Mouse (Mus musculus) intestine, embryonic 14.5 days (tissue): Measurements from ENCODE around the gene Ntrk1. TPM values are rescaled to one million over a fixed set of nuclear protein-coding genes. Genes with fewer than 3 reads are reported as not detected.

ENCODE experiments used
- ATAC-seq: fragments of 200-750 bp; cut with Nextera tagmentation; replicated peaks from 2 replicates; pipeline ENCODE4 v1.8.0; 2017; ENCODE audit warnings: low read depth, moderate number of reproducible peaks, moderate TSS enrichment, moderate library complexity; ENCODE audit not compliant: low FRiP score, low TSS enrichment
- DNase-seq: peaks from one replicate; pipeline ENCODE4 v3.0.0-alpha.2; 2018; ENCODE audit warnings: low spot score
- H3K27ac ChIP-seq: fragments of 300-500 bp; sonication (generic); 2 replicates; pipeline ENCODE4 v1.5.1; 2014; ENCODE audit warnings: low read depth, mild to moderate bottlenecking, control low read depth
- H3K27me3 ChIP-seq: fragments of 300-500 bp; sonication (generic); replicated peaks from 2 replicates; pipeline ENCODE4 v1.6.1; 2014; ENCODE audit warnings: low read length, control low read depth; ENCODE audit not compliant: control insufficient read depth, insufficient read depth
- H3K36me3 ChIP-seq: fragments of 300-500 bp; sonication (generic); 2 replicates; pipeline ENCODE4 v1.6.1; 2014; ENCODE audit warnings: low read length, control low read depth; ENCODE audit not compliant: control insufficient read depth, insufficient read depth
- H3K4me1 ChIP-seq: fragments of 300-500 bp; sonication (generic); replicated peaks from 2 replicates; pipeline ENCODE4 v1.6.1; 2014; ENCODE audit warnings: low read length, control low read depth, mixed read lengths; ENCODE audit not compliant: control insufficient read depth, insufficient read depth
- H3K4me2 ChIP-seq: fragments of 300-500 bp; sonication (generic); 2 replicates; pipeline ENCODE4 v1.6.1; 2014; ENCODE audit warnings: low read length
- H3K4me3 ChIP-seq: fragments of 300-500 bp; sonication (generic); 2 replicates; pipeline ENCODE4 v1.5.1; 2014; ENCODE audit warnings: low read depth, low read length, control low read depth, mixed read lengths
- H3K9ac ChIP-seq: fragments of 300-500 bp; sonication (generic); 2 replicates; pipeline ENCODE4 v1.6.1; 2014; ENCODE audit warnings: mild to moderate bottlenecking, low read length
- H3K9me3 ChIP-seq: fragments of 300-500 bp; sonication (generic); 2 replicates; pipeline ENCODE4 v1.6.1; 2016; ENCODE audit warnings: low read length, control low read depth; ENCODE audit not compliant: control insufficient read depth
- WGBS: fragments of 180-500 bp; shearing (Covaris S2); extraction: QIAGEN DNeasy Blood & Tissue Kit; methylation state at CpG from one replicate; pipeline ENCODE4 v1.1.7; 2014; 5-methylcytosine and 5-hydroxymethylcytosine counted together
- polyA plus RNA-seq: library from polyadenylated mRNA; unstranded; fragments of >200 nt; fragmentation: Nextera tagmentation; extraction: Ambion mirVana; gene quantifications from 2 replicates; pipeline ENCODE4 v1.2.1, GENCODE M21; 2014

Ntrk1 gene
- polyA plus RNA-seq, 1 experiment from 2014 or later: 1.3 TPM

GRCm38 (mm10) chr3:87796736-87797334 is 1.9 kb upstream of the Ntrk1 start, which contains the start of gene Insrr:
TSS of gene Insrr (plus strand) at chr3:87796951.
- Histone ChIP-seq H3K9ac (peak within 1 kb of the TSS; percentile 32; the same call in 1 of the 2 replicates), H3K4me3 (peak within 1 kb of the TSS; percentile 33), H3K36me3 (no peaks in the 10 kb centered on the region), H3K4me1 (peaks cover 14% of the 10 kb centered on the region; the same call in 1 of the 2 replicates), H3K4me2 (peak within 1 kb of the TSS; percentile 59), H3K27me3 (peaks cover 97% of the 10 kb centered on the region), H3K27ac (no peak within 1 kb of the TSS), H3K9me3 (no peaks in the 10 kb centered on the region)
- 2% methylated on average over 29 of the region's 29 CpGs for WGBS
- DNase-seq: no peak
- ATAC-seq: no peak

DNA sequence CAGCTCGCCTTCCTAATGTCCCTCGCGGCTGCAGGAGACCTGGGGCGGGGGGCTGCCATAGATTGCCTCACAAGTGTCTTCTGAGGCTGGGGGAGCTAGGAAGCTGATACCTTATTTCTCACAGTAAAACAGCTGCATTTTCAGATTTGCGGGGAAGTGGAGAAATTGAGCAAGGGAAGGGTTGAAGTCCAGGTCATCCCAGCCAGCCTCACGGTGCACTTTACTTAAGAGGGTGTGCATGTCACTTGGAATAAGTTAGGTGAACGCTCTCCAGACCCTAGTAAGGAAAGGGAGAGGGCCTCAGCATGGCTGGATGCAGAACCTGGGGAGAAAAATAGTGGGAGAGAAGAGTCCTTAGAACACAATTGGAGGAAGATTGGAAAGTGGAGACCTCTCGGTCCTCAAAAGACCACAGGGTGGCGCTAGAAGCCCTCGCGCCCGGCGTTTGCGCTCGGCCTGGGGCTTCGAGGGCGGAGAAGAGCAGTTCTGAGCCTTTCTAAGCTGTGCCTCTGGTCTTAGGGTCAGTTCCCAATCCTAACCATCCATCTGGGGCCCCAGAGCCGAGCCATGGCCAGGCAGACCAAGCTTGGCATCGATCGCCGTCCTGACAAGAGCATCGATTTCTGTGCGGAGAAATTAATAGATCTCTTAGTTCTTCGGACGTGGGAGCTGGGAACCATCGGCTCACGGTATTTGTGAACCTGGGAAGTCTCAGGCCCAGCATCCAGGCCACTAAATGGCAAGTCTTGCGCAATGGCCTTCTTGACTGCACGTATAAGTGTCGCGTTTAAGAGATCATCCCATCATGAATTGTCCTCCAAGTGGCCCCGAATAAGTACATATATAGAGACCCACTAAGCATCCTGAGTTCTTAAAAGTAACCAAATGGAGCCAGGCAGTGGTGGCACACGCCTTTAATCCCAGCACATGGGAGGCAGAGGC is 645 bp upstream of the Ntrk1 start:
- H3K4me2 ChIP-seq: peak overlapping the region; percentile 44
- ATAC-seq (no peak), DNase-seq (peak; percentile 79)
- H3K4me1 ChIP-seq: peaks cover 14% of the 10 kb centered on the region; the same call in 1 of the 2 replicates
- H3K27me3 ChIP-seq: peaks cover 98% of the 10 kb centered on the region
- no peak overlapping the region for H3K27ac ChIP-seq
- no peak overlapping the region for H3K9ac ChIP-seq
- peak overlapping the region; percentile 23 for H3K4me3 ChIP-seq
- 13% methylated on average over 33 of the region's 33 CpGs for WGBS
- H3K9me3 ChIP-seq: no peaks in the 10 kb centered on the region
- no peaks in the 10 kb centered on the region for H3K36me3 ChIP-seq

- peaks cover 26% of the 10 kb centered on the region for H3K4me1 ChIP-seq
- no peak overlapping the region for H3K4me2 ChIP-seq
- no peak overlapping the region for H3K9ac ChIP-seq
These were observed 5.2 kb downstream of the Ntrk1 start for GRCm38 (mm10) chr3:87789768-87790167.

GRCm38 (mm10) chr3:87789248-87789647 is 5.7 kb downstream of the Ntrk1 start:
- no peak overlapping the region for H3K27ac ChIP-seq

More at GRCm38 (mm10) chr3:87789768-87790167, 5.2 kb downstream of the Ntrk1 start:
- H3K4me3 ChIP-seq: no peak overlapping the region
- WGBS: 23% methylated on average over 5 of the region's 5 CpGs
- H3K27me3 ChIP-seq: peaks cover 46% of the 10 kb centered on the region
- H3K27ac ChIP-seq: no peak overlapping the region
- H3K36me3 ChIP-seq: no peaks in the 10 kb centered on the region
- no peak for DNase-seq
- no peaks in the 10 kb centered on the region for H3K9me3 ChIP-seq
- ATAC-seq: no peak

DNA sequence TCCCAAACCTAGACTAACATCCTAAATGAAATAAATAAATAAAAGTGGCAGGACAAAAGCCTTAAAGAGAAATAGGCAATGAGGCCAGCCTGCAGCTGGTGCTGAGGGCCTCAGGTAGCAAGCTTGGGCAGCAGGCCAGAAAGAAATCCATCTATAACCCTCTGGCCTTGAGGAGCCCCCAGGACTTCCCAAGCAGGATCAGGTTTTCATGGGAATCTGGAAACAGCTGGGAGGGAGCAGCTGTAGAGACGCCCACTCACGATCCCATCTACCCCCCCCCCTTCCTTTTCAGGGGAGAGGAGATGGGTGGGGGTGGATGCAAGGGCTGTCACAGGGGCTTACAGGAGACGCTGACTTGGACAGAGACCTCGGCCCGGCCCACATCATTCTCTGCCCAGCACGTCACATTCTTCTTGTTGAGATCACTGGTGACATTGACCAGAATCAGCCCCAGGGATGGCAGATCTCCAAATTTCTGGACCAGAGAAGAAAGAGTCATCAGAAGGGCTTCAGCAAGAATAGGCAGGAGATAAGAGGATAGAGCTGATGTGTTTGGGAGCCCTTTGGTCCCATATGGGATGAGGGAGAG is 9.2 kb downstream of the Ntrk1 start:
- H3K36me3 ChIP-seq: no peaks in the 10 kb centered on the region
- ATAC-seq (0 out of 2 replicates have a peak, but pooled peaks have one; percentile 20), DNase-seq (no peak)
- H3K9ac ChIP-seq: no peak overlapping the region
- H3K4me2 ChIP-seq: no peak overlapping the region
- H3K4me3 ChIP-seq: no peak overlapping the region
- 36% methylated on average over 6 of the region's 6 CpGs for WGBS
- peaks cover 5% of the 10 kb centered on the region for H3K27me3 ChIP-seq
- peak overlapping the region; percentile 43 for H3K27ac ChIP-seq
- H3K4me1 ChIP-seq: peaks cover 26% of the 10 kb centered on the region
- H3K9me3 ChIP-seq: no peaks in the 10 kb centered on the region

More at GRCm38 (mm10) chr3:87789248-87789647, 5.7 kb downstream of the Ntrk1 start:
- no peak for ATAC-seq
- Histone ChIP-seq H3K9me3 (no peaks in the 10 kb centered on the region), H3K4me1 (peaks cover 26% of the 10 kb centered on the region), H3K36me3 (no peaks in the 10 kb centered on the region), H3K9ac (no peak overlapping the region), H3K4me2 (no peak overlapping the region), H3K4me3 (no peak overlapping the region), H3K27me3 (peaks cover 41% of the 10 kb centered on the region)
- 55% methylated on average over 1 of the region's 1 CpGs for WGBS
- DNase-seq: no peak

- WGBS: 63% methylated on average over 5 of the region's 5 CpGs
- DNase-seq: no peak
These were observed 9.8 kb downstream of the Ntrk1 start for GRCm38 (mm10) chr3:87785156-87785555.

GRCm38 (mm10) chr3:87783282-87784023 is 11.5 kb downstream of the Ntrk1 start:
- DNase-seq: no peak
- no peak overlapping the region for H3K27ac ChIP-seq
- no peak overlapping the region for H3K4me3 ChIP-seq
- H3K9ac ChIP-seq: no peak overlapping the region
- H3K4me2 ChIP-seq: no peak overlapping the region
- WGBS: 79% methylated on average over 25 of the region's 25 CpGs
- no peaks in the 10 kb centered on the region for H3K36me3 ChIP-seq
- peaks cover 24% of the 10 kb centered on the region; the same call in 1 of the 2 replicates for H3K4me1 ChIP-seq
- 0 out of 2 replicates have a peak, but pooled peaks cover 2% of the 10 kb centered on the region for H3K27me3 ChIP-seq
- H3K9me3 ChIP-seq: no peaks in the 10 kb centered on the region
- ATAC-seq: no peak

More at GRCm38 (mm10) chr3:87785156-87785555, 9.8 kb downstream of the Ntrk1 start:
- Histone ChIP-seq H3K36me3 (no peaks in the 10 kb centered on the region), H3K27me3 (0 out of 2 replicates have a peak, but pooled peaks cover 2% of the 10 kb centered on the region), H3K4me1 (peaks cover 26% of the 10 kb centered on the region), H3K27ac (peak overlapping the region; percentile 40; the same call in 1 of the 2 replicates), H3K9me3 (no peaks in the 10 kb centered on the region), H3K4me2 (no peak overlapping the region), H3K4me3 (no peak overlapping the region), H3K9ac (no peak overlapping the region)
- ATAC-seq: no peak

DNA sequence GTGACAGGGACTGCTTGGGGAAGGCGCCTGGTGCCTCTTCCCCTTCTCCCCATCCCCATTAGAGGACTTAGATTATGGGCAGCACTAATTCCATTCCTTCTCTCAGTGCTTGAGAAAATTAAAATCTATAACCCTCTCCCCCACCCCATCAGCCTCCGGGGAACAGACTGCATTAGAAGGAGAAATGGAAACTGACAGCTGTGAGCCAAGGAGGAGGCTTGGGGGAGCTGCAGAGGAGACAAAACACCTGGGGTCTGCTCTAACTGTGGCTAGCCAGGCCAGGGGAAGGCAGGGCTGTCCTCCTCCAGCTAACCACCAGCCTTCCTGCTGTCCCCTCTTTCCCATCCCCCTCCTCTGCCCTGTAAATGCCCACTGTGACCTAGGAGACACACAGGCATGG is 15.9 kb downstream of the Ntrk1 start:
- no peak overlapping the region for H3K9ac ChIP-seq
- H3K27ac ChIP-seq: no peak overlapping the region
- no peak for ATAC-seq
- no peak for DNase-seq
- 44% methylated on average over 2 of the region's 2 CpGs for WGBS
- H3K4me1 ChIP-seq: peaks cover 12% of the 10 kb centered on the region; the same call in 1 of the 2 replicates
- H3K36me3 ChIP-seq: no peaks in the 10 kb centered on the region
- H3K27me3 ChIP-seq: peaks cover 6% of the 10 kb centered on the region; the same call in 1 of the 2 replicates
- H3K4me3 ChIP-seq: no peak overlapping the region
- no peaks in the 10 kb centered on the region for H3K9me3 ChIP-seq
- no peak overlapping the region for H3K4me2 ChIP-seq
